Mouse (Mus musculus): ENCODE data around the gene Krt77. TPM values are rescaled to one million over a fixed set of nuclear protein-coding genes. Genes with fewer than 3 reads are reported as not detected.

Gene Krt77
- polyA plus RNA-seq, 1 experiment from 2014 or later, result 0.06 TPM

GRCm38 (mm10) chr15:101821786-101822185, 47.7 kb downstream of the Krt77 start:
- H3K27me3 ChIP-seq (replicated peaks; ENCODE audit: low read depth, poor library complexity, severe bottlenecking), result no peaks in the 10 kb centered on the region; the same call in 1 of the 2 replicates
- no peaks in the 10 kb centered on the region for H3K36me3 ChIP-seq (replicated peaks)
- no peak overlapping the region for H3K27ac ChIP-seq (replicated peaks)
- no peaks in the 10 kb centered on the region for H3K9me3 ChIP-seq
- H3K4me1 ChIP-seq, result no peaks in the 10 kb centered on the region
- 37% methylated on average over 3 of the region's 3 CpGs for WGBS
- no peak for DNase-seq (ENCODE audit: low spot score)
- H3K4me3 ChIP-seq, result no peak overlapping the region

DNA sequence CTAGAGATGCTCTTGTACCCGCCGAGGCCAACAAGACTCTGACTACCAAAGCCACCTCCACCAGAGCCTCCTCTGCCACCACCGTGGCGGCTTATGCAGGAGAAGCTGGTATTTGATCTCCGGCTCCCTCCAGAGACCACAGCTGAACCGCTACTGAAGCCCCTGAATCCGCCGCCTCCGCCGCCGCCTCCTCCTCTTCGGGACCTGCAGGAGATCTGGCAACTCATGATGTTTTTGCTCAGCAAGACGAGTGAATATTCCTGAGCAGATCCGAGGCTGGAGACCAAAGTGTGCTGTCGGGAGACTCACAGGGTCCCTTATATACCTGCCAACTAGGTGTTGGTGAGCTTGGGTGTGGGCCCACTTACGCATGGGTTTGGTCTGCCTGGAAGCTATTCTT, 51.6 kb downstream of the Krt77 start, which contains the start of gene Krt2:
Gene Krt2 (minus strand): TSS at position 295 of the 400 bp plus-strand sequence.
- Histone ChIP-seq H3K9me3 (no peaks in the 10 kb centered on the region), H3K27me3 (replicated peaks; ENCODE audit: low read depth, poor library complexity, severe bottlenecking) (no peaks in the 10 kb centered on the region; the same call in 1 of the 2 replicates), H3K4me3 (no peak within 1 kb of the TSS), H3K4me1 (no peaks in the 10 kb centered on the region), H3K27ac (replicated peaks) (no peak within 1 kb of the TSS), H3K36me3 (replicated peaks) (no peaks in the 10 kb centered on the region)
- 82% methylated on average over 16 of the region's 16 CpGs for WGBS
- DNase-seq (ENCODE audit: low spot score), result no peak

Small RNA genes lying within 50 kb of the gene (microRNA-seq; reads per million reads assigned to microRNA genes)
- not detected for gene Gm44356

Other genes with a start within 250 kb of the Krt77 start
- not detected in 2 replicates for gene Gm5414, start 241.5 kb downstream of the Krt77 start, polyA plus RNA-seq (2016; fragmentation: Nextera tagmentation; extraction: Ambion mirVana)
- not detected in 2 replicates for gene Gm5478, start 222.3 kb downstream of the Krt77 start, polyA plus RNA-seq (2016; fragmentation: Nextera tagmentation; extraction: Ambion mirVana)
- gene Krt6b, start 189.4 kb downstream of the Krt77 start, polyA plus RNA-seq (2016; fragmentation: Nextera tagmentation; extraction: Ambion mirVana), result not detected in 2 replicates
- 0.06 and 0.09 TPM in 2 replicates for gene Krt6a, start 175.4 kb downstream of the Krt77 start, polyA plus RNA-seq (2016; fragmentation: Nextera tagmentation; extraction: Ambion mirVana)
- gene Krt5, start 156.8 kb downstream of the Krt77 start, polyA plus RNA-seq (2016; fragmentation: Nextera tagmentation; extraction: Ambion mirVana), result 1.1 and 5.4 TPM in 2 replicates
- gene Krt71, start 126.6 kb downstream of the Krt77 start, polyA plus RNA-seq (2016; fragmentation: Nextera tagmentation; extraction: Ambion mirVana), result not detected in 2 replicates
- gene Krt72, start 83.2 kb downstream of the Krt77 start, polyA plus RNA-seq (2016; fragmentation: Nextera tagmentation; extraction: Ambion mirVana), result not detected in 2 replicates
- not detected in 2 replicates for gene Krt73, start 67.4 kb downstream of the Krt77 start, polyA plus RNA-seq (2016; fragmentation: Nextera tagmentation; extraction: Ambion mirVana)
- not detected in 2 replicates for gene Krt2, start 51.5 kb downstream of the Krt77 start, polyA plus RNA-seq (2016; fragmentation: Nextera tagmentation; extraction: Ambion mirVana)
- gene Krt1, start 18.9 kb downstream of the Krt77 start, polyA plus RNA-seq (2016; fragmentation: Nextera tagmentation; extraction: Ambion mirVana), result 0.50 and 1.6 TPM in 2 replicates
- not detected in 2 replicates for gene Krt76, start 23.2 kb upstream of the Krt77 start, polyA plus RNA-seq (2016; fragmentation: Nextera tagmentation; extraction: Ambion mirVana)
- not detected in 2 replicates for gene Krt4, start 55.0 kb upstream of the Krt77 start, polyA plus RNA-seq (2016; fragmentation: Nextera tagmentation; extraction: Ambion mirVana)
- 0.20 and 0.49 TPM in 2 replicates for gene Krt79, start 70.6 kb upstream of the Krt77 start, polyA plus RNA-seq (2016; fragmentation: Nextera tagmentation; extraction: Ambion mirVana)
- not detected in 2 replicates for gene Krt78, start 84.6 kb upstream of the Krt77 start, polyA plus RNA-seq (2016; fragmentation: Nextera tagmentation; extraction: Ambion mirVana)
- gene Krt8, start 134.8 kb upstream of the Krt77 start, polyA plus RNA-seq (2016; fragmentation: Nextera tagmentation; extraction: Ambion mirVana), result 86.3 and 91.9 TPM in 2 replicates
- 95.2 and 101 TPM in 2 replicates for gene Krt18, start 158.5 kb upstream of the Krt77 start, polyA plus RNA-seq (2016; fragmentation: Nextera tagmentation; extraction: Ambion mirVana)
- gene Eif4b, start 204.1 kb upstream of the Krt77 start, polyA plus RNA-seq (2016; fragmentation: Nextera tagmentation; extraction: Ambion mirVana), result 133 and 136 TPM in 2 replicates
- gene Tns2, start 230.7 kb upstream of the Krt77 start, polyA plus RNA-seq (2016; fragmentation: Nextera tagmentation; extraction: Ambion mirVana), result 12.3 and 14.9 TPM in 2 replicates

All from embryonic facial prominence, embryonic 10.5 days (tissue).